Mouse (Mus musculus) layer of hippocampus, adult 8-10 months (tissue): ENCODE results near the gene Vps53. TPM values are rescaled to one million over a fixed set of nuclear protein-coding genes. Genes with fewer than 3 reads are reported as not detected.

Experiments
- DNase-seq, 2 experiments: peaks; one replicate each; pipeline ENCODE4 v3.0.0; 2022; ENCODE audit warnings: low spot score in 2 of 2
- total RNA-seq, 4 experiments: library from RNA; stranded (reverse); gene quantifications; 2 replicates each; pipeline ENCODE4 v1.2.4; 2022

Gene Vps53
- total RNA-seq, 4 experiments from 2014 or later, result 90.2 to 98.1 (median 95.1) TPM

- peak; percentile 40 to 60 for DNase-seq
Measured at GRCm38 (mm10) chr11:76120407-76120901, 59.0 kb downstream of the Vps53 start.

DNA sequence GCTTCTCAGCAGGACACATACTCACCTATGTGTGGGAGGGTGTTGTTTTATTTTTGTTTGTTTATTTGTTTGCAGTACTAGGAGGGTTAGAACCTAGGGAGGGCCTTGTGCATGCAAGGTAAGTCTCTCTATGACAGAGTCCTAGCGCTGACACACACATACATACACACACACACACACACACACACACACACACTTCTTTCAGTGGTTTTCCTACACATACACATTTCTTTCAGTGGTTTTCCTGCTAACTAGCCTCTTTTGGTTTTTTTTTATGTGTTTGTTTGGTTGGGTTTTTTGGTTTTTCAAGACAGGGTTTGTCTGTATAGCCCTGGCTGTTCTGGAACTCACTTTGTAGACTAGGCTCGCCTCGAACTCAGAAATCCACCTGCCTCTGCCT, 69.0 kb downstream of the Vps53 start:
- no peak for DNase-seq

DNA sequence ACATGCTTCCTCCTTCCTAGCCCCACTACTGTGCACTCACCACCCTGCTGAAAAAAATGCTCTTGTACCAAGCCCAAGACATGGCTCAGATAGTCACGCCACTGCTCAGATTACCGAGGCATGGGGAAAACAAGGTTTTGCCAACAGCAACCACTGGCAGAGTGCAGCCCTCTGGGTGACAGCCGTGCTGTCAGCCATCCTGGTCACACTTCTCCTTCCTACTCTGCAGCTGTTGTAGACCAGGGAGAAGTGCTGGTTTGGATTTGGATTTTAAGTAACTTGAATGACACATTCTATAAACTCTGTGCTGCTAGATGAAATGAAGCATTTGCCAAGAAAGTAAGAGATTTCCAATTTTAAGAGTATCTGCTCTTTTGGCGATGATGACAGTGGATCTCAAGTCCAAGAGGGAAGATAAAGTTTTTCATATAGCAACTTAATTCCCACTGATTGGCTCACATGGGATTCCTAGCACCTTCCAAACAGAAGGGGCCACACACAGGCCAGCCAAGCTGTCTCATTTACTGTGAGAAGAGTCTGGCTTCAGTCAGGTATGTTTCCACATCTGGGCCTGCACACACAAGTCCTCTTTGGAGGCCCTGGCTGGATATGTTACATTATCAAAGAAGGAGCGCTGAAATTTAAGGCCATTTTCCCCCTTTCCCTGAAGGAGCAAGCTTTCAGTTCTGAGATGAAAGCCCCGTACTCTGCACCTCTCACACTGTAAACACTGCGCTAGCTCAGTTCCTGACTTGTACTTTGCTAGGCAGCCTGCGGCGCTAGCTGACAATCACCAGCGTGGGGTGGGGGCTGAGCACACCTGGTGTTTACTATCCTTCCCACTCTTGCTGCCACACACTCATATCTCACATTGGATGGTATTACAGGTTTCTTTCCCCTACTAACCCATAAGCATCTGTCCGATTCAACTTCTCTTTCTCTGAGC, 72.6 kb downstream of the Vps53 start:
- DNase-seq, result no peak

GRCm38 (mm10) chr11:76101154-76101553, 78.3 kb downstream of the Vps53 start:
- DNase-seq, result no peak

- no peak for DNase-seq
Measured at GRCm38 (mm10) chr11:76099193-76099975, 80.1 kb downstream of the Vps53 start.

- DNase-seq, result no peak
Measured at GRCm38 (mm10) chr11:76093610-76094009, 85.8 kb downstream of the Vps53 start.

GRCm38 (mm10) chr11:76089776-76090175, 89.7 kb downstream of the Vps53 start:
- DNase-seq, result no peak

DNA sequence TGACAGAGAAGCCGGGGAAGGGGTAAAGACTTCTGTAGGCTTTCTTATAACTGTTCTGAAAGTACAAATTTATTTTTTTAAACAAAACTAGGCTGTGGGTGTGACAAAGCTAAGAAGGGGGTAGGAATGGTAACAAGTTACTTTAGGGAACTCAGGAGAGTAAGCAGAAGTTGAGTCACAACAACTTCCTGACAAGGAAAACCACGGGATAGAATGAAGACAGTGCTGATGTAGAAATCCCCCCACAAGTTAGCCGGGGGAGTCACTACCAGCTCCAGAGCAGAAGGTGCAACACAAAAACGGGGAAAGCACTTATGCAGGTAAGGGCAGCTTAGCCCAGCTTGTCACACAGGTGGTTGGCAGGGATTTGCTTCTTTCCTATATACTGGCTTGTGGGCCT, 90.9 kb downstream of the Vps53 start:
- no peak for DNase-seq

- peak in 1 of 2 experiments; percentile 20 for DNase-seq
Measured at GRCm38 (mm10) chr11:76085898-76086591, 93.4 kb downstream of the Vps53 start.

DNA sequence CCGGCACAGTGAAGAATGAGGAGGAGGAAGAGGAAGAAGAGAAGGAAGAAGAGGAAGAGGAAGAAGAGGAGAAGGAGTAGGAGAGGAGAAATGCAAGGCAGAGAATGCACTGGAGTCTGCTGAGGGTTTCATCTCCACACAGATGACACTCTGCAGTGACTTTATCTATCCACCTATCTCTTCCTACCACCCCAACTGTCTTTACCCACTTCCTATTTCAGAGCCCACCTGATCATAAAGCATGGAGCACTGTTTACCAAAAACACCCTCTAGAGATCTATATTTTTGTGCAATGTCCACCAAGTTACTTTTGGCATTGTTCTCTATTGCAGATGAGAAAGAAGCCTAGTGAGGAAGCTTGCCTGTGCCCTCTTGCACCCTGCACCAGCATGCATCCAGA, 94.5 kb downstream of the Vps53 start:
- DNase-seq, result no peak

- DNase-seq, result no peak
Measured at GRCm38 (mm10) chr11:76083941-76084367, 95.5 kb downstream of the Vps53 start.

- DNase-seq, result no peak
Measured at GRCm38 (mm10) chr11:76081048-76081640, 98.3 kb downstream of the Vps53 start.

DNA sequence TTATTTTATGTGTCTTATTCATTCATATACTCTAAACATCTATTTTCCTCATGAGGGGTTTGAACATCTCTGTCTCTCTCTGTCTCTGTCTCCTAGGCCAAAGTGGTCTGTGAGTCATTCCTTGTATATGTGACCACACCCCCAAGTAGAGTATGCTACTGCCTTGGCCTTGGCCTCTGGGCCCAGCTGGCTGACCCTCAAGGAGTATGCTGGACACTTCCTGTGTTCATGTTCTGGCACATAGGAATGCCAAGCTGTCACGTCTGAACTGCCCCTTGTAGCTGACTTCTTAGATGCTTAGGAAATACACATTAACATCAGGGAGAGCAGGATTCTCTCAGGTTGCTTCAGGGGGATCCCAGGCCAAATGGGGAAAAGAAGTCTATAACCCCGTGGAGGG, 99.2 kb downstream of the Vps53 start:
- DNase-seq, result no peak

- DNase-seq, result no peak
Measured at GRCm38 (mm10) chr11:76077341-76077740, 102.1 kb downstream of the Vps53 start.

GRCm38 (mm10) chr11:76074296-76075093, 105.0 kb downstream of the Vps53 start:
- no peak for DNase-seq

DNA sequence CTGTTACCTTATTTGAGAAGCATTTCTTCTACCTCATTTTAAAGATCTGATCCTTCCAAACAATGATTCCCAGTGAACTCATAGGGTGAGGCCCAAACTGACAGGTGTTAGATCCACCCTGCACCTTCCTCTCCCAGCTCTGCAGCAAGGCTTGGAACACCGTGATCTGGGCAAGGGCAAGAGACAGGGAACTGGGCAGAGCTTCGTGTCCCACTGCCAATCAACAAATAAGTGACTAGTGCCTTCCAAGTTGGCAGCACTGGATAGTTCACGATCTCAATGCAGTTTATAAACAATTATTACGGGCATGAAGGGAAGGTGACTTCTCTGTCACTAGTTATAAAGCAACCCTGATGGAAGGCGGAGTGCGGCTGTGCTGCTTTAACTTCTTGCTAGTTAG, 109.6 kb downstream of the Vps53 start:
- no peak for DNase-seq

DNA sequence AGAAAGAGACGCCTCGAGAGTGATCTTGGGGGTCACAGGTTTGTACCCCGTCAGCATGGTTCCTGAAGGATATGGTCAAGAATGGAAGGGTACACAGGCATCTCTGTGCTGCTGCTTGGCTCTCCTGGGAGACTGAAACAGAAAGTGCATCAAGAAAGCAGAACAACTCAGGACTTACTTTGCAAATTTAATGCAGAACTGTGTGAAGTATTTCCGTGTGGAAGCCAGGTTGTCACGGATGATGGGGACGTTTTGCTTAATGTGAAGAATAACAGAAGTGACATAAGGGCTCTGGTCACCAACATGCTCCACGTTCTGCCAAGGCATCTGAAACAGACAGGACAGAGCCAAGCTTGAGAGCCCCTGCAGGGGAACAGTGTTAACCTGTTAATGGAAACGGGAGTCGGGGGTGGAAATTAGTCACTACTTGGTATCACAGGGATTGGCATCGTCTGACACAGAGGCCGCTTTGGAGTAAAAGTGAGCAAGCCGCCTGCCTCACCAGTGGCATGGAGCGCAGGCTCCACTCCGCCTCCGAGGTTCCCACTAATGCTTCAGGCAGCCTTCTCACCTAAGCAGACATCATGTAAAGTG, 112.8 kb downstream of the Vps53 start:
- no peak for DNase-seq

- DNase-seq, result no peak
Measured at GRCm38 (mm10) chr11:76065521-76066095, 113.8 kb downstream of the Vps53 start.

DNA sequence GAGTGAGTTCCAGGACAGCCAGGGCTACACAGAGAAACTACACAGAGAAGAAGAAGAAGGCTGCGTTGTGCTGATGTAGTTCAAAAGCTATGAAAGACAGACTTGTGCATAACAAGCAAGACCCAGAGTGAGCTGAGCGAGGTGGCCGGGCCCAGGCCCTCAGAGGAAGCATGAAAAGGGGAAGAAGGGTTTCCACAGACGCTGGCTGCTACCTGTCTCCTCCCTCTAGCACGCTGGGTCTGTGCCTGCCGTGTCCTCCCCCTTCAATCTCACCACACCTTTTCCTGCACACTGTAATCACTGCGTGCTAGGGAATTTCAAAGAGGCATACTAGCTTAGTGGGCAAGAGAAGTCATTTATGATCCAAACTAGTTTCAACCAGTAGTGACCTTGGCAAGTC, 115.0 kb downstream of the Vps53 start:
- DNase-seq, result no peak

DNA sequence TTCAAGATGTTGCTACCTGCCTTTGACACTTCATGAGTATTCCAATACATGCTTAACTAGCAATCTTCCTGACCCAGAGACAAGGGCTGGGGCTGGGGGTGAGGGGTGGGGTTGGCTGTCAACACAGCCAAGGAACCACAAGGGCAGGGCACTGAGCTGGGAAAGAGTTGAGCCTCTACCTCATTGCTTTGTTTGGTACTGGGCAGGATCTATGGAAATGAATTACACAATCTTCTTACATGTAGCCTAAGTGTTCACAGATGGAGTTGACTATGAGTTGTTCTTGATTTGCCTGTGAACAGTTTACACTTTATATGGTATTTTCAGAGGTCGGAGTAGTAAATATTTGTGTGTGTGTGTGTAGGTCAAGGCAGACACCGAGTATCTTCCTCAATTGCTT, 118.5 kb downstream of the Vps53 start:
- no peak for DNase-seq
